13 mouse cellular contexts compared by ENCODE assay signal in genomic region chr15:18052219-18053030, GRCm38 (mm10).
A peak's percentile ranks its signal among the peaks of the same experiment; 100 is the strongest.
DNase-seq lines count a peak whose midpoint lies in the region; ATAC-seq and TF ChIP-seq lines count a peak whose summit lies in the region.
"Had no signal": no experiment of that assay in that cellular context is flagged by ENCODE, and none has a peak within 500 bp of the region (broad histone marks: within the 10 kb centered on the region; RNA-seq: fewer than 3 reads in every experiment).

No protein-coding gene starts in this region.

- no peaks in the 10 kb centered on the region for H3K9me3 ChIP-seq in hindbrain, embryonic 13.5 days
- no peaks in the 10 kb centered on the region for H3K9me3 ChIP-seq in midbrain, embryonic 16.5 days (replicated peaks; ENCODE audit: control insufficient read depth, low read length, poor library complexity, severe bottlenecking)
- H3K9me3 ChIP-seq: limb, embryonic 12.5 days had no signal

- no peaks in the 10 kb centered on the region for H3K4me1 ChIP-seq in hindbrain, embryonic 13.5 days (replicated peaks)
- H3K4me1 ChIP-seq in midbrain, embryonic 16.5 days (ENCODE audit: control insufficient read depth, insufficient read depth, low read length): peaks cover 2% of the 10 kb centered on the region; the same call in 1 of the 2 replicates
- no peaks in the 10 kb centered on the region for H3K4me1 ChIP-seq in thymus, adult 2 months (replicated peaks; ENCODE audit: control insufficient read depth, insufficient read depth, low read length)
- H3K4me1 ChIP-seq: limb, embryonic 12.5 days had no signal

- H3K27ac ChIP-seq in hindbrain, embryonic 13.5 days: no peak overlapping the region
- H3K27ac ChIP-seq in midbrain, embryonic 16.5 days (ENCODE audit: low read length): no peak overlapping the region
- H3K27ac ChIP-seq in thymus, adult 2 months (ENCODE audit: control insufficient read depth, insufficient read depth, low read length): no peak overlapping the region
- H3K27ac ChIP-seq: limb, embryonic 12.5 days had no signal

- no peaks in the 10 kb centered on the region for H3K36me3 ChIP-seq in hindbrain, embryonic 13.5 days
- H3K36me3 ChIP-seq in midbrain, embryonic 16.5 days (ENCODE audit: control insufficient read depth, insufficient read depth, low read length): no peaks in the 10 kb centered on the region
- no peaks in the 10 kb centered on the region for H3K36me3 ChIP-seq in thymus, adult 2 months (ENCODE audit: control insufficient read depth, insufficient read depth, low read length)
- H3K36me3 ChIP-seq: limb, embryonic 12.5 days had no signal

- no peak overlapping the region for H3K4me2 ChIP-seq in hindbrain, embryonic 13.5 days
- H3K4me2 ChIP-seq in midbrain, embryonic 16.5 days (ENCODE audit: low read length): no peak overlapping the region
- H3K4me2 ChIP-seq: limb, embryonic 12.5 days had no signal

- TF ChIP-seq CTCF in thymus, adult 2 months (IDR thresholded peaks at IDR 0.05; ENCODE audit: borderline replicate concordance, control insufficient read depth, extremely low read depth, insufficient read depth, low read length, poor library complexity): no peak

- no peaks in the 10 kb centered on the region for H3K27me3 ChIP-seq in hindbrain, embryonic 13.5 days
- H3K27me3 ChIP-seq in midbrain, embryonic 16.5 days (ENCODE audit: control insufficient read depth, insufficient read depth, low read depth, low read length): no peaks in the 10 kb centered on the region
- H3K27me3 ChIP-seq in thymus, adult 2 months (ENCODE audit: control insufficient read depth, insufficient read depth, low read length): no peaks in the 10 kb centered on the region
- H3K27me3 ChIP-seq: limb, embryonic 12.5 days had no signal

- no peak overlapping the region for H3K4me3 ChIP-seq in hindbrain, embryonic 13.5 days
- H3K4me3 ChIP-seq in midbrain, embryonic 16.5 days (ENCODE audit: low read depth, low read length): no peak overlapping the region
- H3K4me3 ChIP-seq in thymus, adult 2 months (ENCODE audit: control insufficient read depth, insufficient read depth, low read length): no peak overlapping the region
- H3K4me3 ChIP-seq: limb, embryonic 12.5 days had no signal

- DNase-seq in cerebellum, adult 11-12 months: peak; percentile 4
- no peak for DNase-seq in cerebellum, adult 8-10 months
- peak; percentile 2 for DNase-seq in embryo, embryonic 9.5 days (ENCODE audit: extremely low spot score)
- no peak for DNase-seq in kidney, adult 8-10 months
- DNase-seq in thymus, adult 2 months: no peak
- no peak for DNase-seq in right cerebral cortex, postnatal 4 days
- DNase-seq: heart, adult 11 months; heart, postnatal 36 days; layer of hippocampus, adult 9-11 months; lung, adult 2 months had no signal

- no peak for TF ChIP-seq POLR2A in thymus, adult 2 months (IDR thresholded peaks at IDR 0.05; ENCODE audit: control insufficient read depth, extremely low read depth, insufficient read depth, low read length, poor library complexity)

- no peak overlapping the region for H3K9ac ChIP-seq in hindbrain, embryonic 13.5 days
- H3K9ac ChIP-seq in midbrain, embryonic 16.5 days (ENCODE audit: low read depth, low read length): no peak overlapping the region
- H3K9ac ChIP-seq: limb, embryonic 12.5 days had no signal

- WGBS in hindbrain, embryonic 13.5 days: 30% methylated on average over 3 of the region's 3 CpGs
- 14% methylated on average over 3 of the region's 3 CpGs for WGBS in midbrain, embryonic 16.5 days
- 70% methylated on average over 3 of the region's 3 CpGs for WGBS in thymus, adult 2 months

- ATAC-seq in hindbrain, embryonic 13.5 days (ENCODE audit: low FRiP score): peak; percentile 80
- ATAC-seq in midbrain, embryonic 16.5 days: peak; percentile 88

Comparison
In these comparisons a context has a peak if more than half of its experiments do, and no peak if none do; other contexts are left out.
1. DNase-seq: peak in cerebellum, adult 11-12 months (single experiment) and embryo, embryonic 9.5 days (single experiment); none in cerebellum, adult 8-10 months (single experiment), kidney, adult 8-10 months (0 of 2), thymus, adult 2 months (single experiment) and right cerebral cortex, postnatal 4 days (single experiment).